Mouse (Mus musculus): ENCODE results near the gene Commd6.

Gene Commd6

GRCm38 (mm10) chr14:101640153-101640843 is at the start of gene Commd6:
Gene Commd6, minus strand, starts transcription at chr14:101640686.
- DNase-seq, result peak; percentile 94 to 95

GRCm38 (mm10) chr14:101688406-101688805 is 47.9 kb upstream of the Commd6 start:
- DNase-seq, result no peak

GRCm38 (mm10) chr14:101687696-101688095 is 47.2 kb upstream of the Commd6 start:
- DNase-seq, result no peak

- no peak for DNase-seq
Measured at GRCm38 (mm10) chr14:101672226-101672625, 31.7 kb upstream of the Commd6 start.

GRCm38 (mm10) chr14:101668626-101669025 is 28.1 kb upstream of the Commd6 start:
- DNase-seq, result peak; percentile 75 to 84

GRCm38 (mm10) chr14:101666536-101666935 is 26.1 kb upstream of the Commd6 start:
- DNase-seq, result no peak

GRCm38 (mm10) chr14:101666056-101666455 is 25.6 kb upstream of the Commd6 start:
- no peak for DNase-seq

GRCm38 (mm10) chr14:101664274-101664673 is 23.8 kb upstream of the Commd6 start:
- DNase-seq, result no peak

- no peak for DNase-seq
Measured at GRCm38 (mm10) chr14:101661654-101662412, 21.3 kb upstream of the Commd6 start.

GRCm38 (mm10) chr14:101656307-101656706 is 15.8 kb upstream of the Commd6 start:
- no peak for DNase-seq

GRCm38 (mm10) chr14:101654526-101654909 is 14.0 kb upstream of the Commd6 start:
- peak; percentile 39 to 49 for DNase-seq

GRCm38 (mm10) chr14:101653581-101654525 is 13.4 kb upstream of the Commd6 start, which contains the start of gene Uchl3:
Gene Uchl3, plus strand, starts transcription at chr14:101653967.
- peak; percentile 100 for DNase-seq

- no peak for DNase-seq
Measured at GRCm38 (mm10) chr14:101652571-101652970, 12.1 kb upstream of the Commd6 start.

GRCm38 (mm10) chr14:101650551-101650950 is 10.1 kb upstream of the Commd6 start:
- no peak for DNase-seq

- no peak for DNase-seq
Measured at GRCm38 (mm10) chr14:101644948-101645347, 4.5 kb upstream of the Commd6 start.

- no peak for DNase-seq
Measured at GRCm38 (mm10) chr14:101637381-101637780, 3.1 kb downstream of the Commd6 start.

GRCm38 (mm10) chr14:101635765-101636164 is 4.7 kb downstream of the Commd6 start:
- DNase-seq, result peak; percentile 21 to 22

GRCm38 (mm10) chr14:101630548-101630947 is 9.9 kb downstream of the Commd6 start:
- no peak for DNase-seq

- DNase-seq, result no peak
Measured at GRCm38 (mm10) chr14:101617680-101618079, 22.8 kb downstream of the Commd6 start.

- DNase-seq, result no peak
Measured at GRCm38 (mm10) chr14:101616178-101616577, 24.3 kb downstream of the Commd6 start.

GRCm38 (mm10) chr14:101613206-101613605 is 27.3 kb downstream of the Commd6 start:
- no peak for DNase-seq

GRCm38 (mm10) chr14:101610701-101611100 is 29.8 kb downstream of the Commd6 start:
- no peak for DNase-seq
